23 mouse cellular contexts compared by ENCODE assay signal in genomic region chr1:149959069-149959468, GRCm38 (mm10). TPM values are rescaled to one million over a fixed set of nuclear protein-coding genes. Genes with fewer than 3 reads are reported as not detected.
A peak's percentile ranks its signal among the peaks of the same experiment; 100 is the strongest.
DNase-seq lines count a peak whose midpoint lies in the region; ATAC-seq and TF ChIP-seq lines count a peak whose summit lies in the region.
"Had no signal": no experiment of that assay in that cellular context is flagged by ENCODE, and none has a peak within 500 bp of the region (broad histone marks: within the 10 kb centered on the region; RNA-seq: fewer than 3 reads in every experiment).

No protein-coding gene starts in this region.

- no peak for TF ChIP-seq EP300 in liver, postnatal 0 days (IDR thresholded peaks at IDR 0.05; ENCODE audit: low read depth)

- H3K4me3 ChIP-seq in intestine, embryonic 14.5 days (ENCODE audit: low read depth, low read length): no peak overlapping the region
- no peak overlapping the region for H3K4me3 ChIP-seq in intestine, embryonic 15.5 days (replicated peaks)
- H3K4me3 ChIP-seq in liver, postnatal 0 days (ENCODE audit: low read depth, low read length): no peak overlapping the region
- H3K4me3 ChIP-seq in hindbrain, embryonic 14.5 days (replicated peaks; ENCODE audit: low read length): no peak overlapping the region
- H3K4me3 ChIP-seq: embryonic facial prominence, embryonic 15.5 days; forebrain, embryonic 10.5 days; forebrain, embryonic 15.5 days; heart, adult 2 months; heart, embryonic 15.5 days; hindbrain, embryonic 13.5 days had no signal

- H3K36me3 ChIP-seq in intestine, embryonic 14.5 days (ENCODE audit: control insufficient read depth, insufficient read depth, low read length): no peaks in the 10 kb centered on the region
- H3K36me3 ChIP-seq in intestine, embryonic 15.5 days: no peaks in the 10 kb centered on the region
- H3K36me3 ChIP-seq in liver, postnatal 0 days (replicated peaks; ENCODE audit: insufficient read depth, low read length): no peaks in the 10 kb centered on the region
- H3K36me3 ChIP-seq in hindbrain, embryonic 14.5 days (replicated peaks; ENCODE audit: control insufficient read depth, insufficient read depth): no peaks in the 10 kb centered on the region
- H3K36me3 ChIP-seq: embryonic facial prominence, embryonic 15.5 days; forebrain, embryonic 10.5 days; forebrain, embryonic 15.5 days; heart, embryonic 15.5 days; hindbrain, embryonic 13.5 days had no signal

- H3K9me3 ChIP-seq in intestine, embryonic 14.5 days (ENCODE audit: control insufficient read depth, low read length): no peaks in the 10 kb centered on the region
- H3K9me3 ChIP-seq in intestine, embryonic 15.5 days: no peaks in the 10 kb centered on the region
- H3K9me3 ChIP-seq in liver, postnatal 0 days (ENCODE audit: low read length): no peaks in the 10 kb centered on the region
- H3K9me3 ChIP-seq in hindbrain, embryonic 14.5 days (ENCODE audit: control insufficient read depth, low read length): no peaks in the 10 kb centered on the region
- H3K9me3 ChIP-seq: embryonic facial prominence, embryonic 15.5 days; forebrain, embryonic 10.5 days; forebrain, embryonic 15.5 days; heart, embryonic 15.5 days; hindbrain, embryonic 13.5 days had no signal

- no peak overlapping the region for H3K27ac ChIP-seq in intestine, embryonic 14.5 days (ENCODE audit: low read depth)
- no peak overlapping the region for H3K27ac ChIP-seq in intestine, embryonic 15.5 days
- H3K27ac ChIP-seq in liver, postnatal 0 days (ENCODE audit: low read depth): no peak overlapping the region
- H3K27ac ChIP-seq in hindbrain, embryonic 14.5 days: no peak overlapping the region
- H3K27ac ChIP-seq: embryonic facial prominence, embryonic 15.5 days; forebrain, embryonic 10.5 days; forebrain, embryonic 15.5 days; heart, adult 2 months; heart, embryonic 15.5 days; hindbrain, embryonic 13.5 days had no signal

- H3K4me2 ChIP-seq in intestine, embryonic 14.5 days (ENCODE audit: low read length): peak overlapping the region; percentile 56
- H3K4me2 ChIP-seq in intestine, embryonic 15.5 days (replicated peaks): no peak overlapping the region
- peak overlapping the region; percentile 1; the same call in 1 of the 2 replicates for H3K4me2 ChIP-seq in liver, postnatal 0 days (ENCODE audit: low read depth, low read length)
- no peak overlapping the region for H3K4me2 ChIP-seq in hindbrain, embryonic 14.5 days (replicated peaks)
- H3K4me2 ChIP-seq: embryonic facial prominence, embryonic 15.5 days; forebrain, embryonic 15.5 days; heart, embryonic 11.5 days; heart, embryonic 15.5 days; hindbrain, embryonic 13.5 days had no signal

- no peak for TF ChIP-seq CTCF in liver, postnatal 0 days (IDR thresholded peaks at IDR 0.05; ENCODE audit: low read depth)

- no peaks in the 10 kb centered on the region for H3K27me3 ChIP-seq in intestine, embryonic 14.5 days (replicated peaks; ENCODE audit: control insufficient read depth, insufficient read depth, low read length)
- H3K27me3 ChIP-seq in intestine, embryonic 15.5 days (replicated peaks): no peaks in the 10 kb centered on the region
- H3K27me3 ChIP-seq in liver, postnatal 0 days (ENCODE audit: insufficient read depth, low read length): no peaks in the 10 kb centered on the region
- H3K27me3 ChIP-seq in hindbrain, embryonic 14.5 days (ENCODE audit: control insufficient read depth, insufficient read depth, low read length): no peaks in the 10 kb centered on the region
- H3K27me3 ChIP-seq: embryonic facial prominence, embryonic 15.5 days; forebrain, embryonic 15.5 days; heart, embryonic 15.5 days; hindbrain, embryonic 13.5 days had no signal

- ATAC-seq in intestine, embryonic 14.5 days (replicated peaks; ENCODE audit: low FRiP score, low TSS enrichment, low read depth): no peak
- ATAC-seq in intestine, embryonic 15.5 days: no peak
- ATAC-seq in liver, postnatal 0 days: no peak
- ATAC-seq in hindbrain, embryonic 14.5 days (ENCODE audit: low FRiP score): no peak
- ATAC-seq: forebrain, embryonic 15.5 days had no signal

- no peaks in the 10 kb centered on the region; the same call in 1 of the 2 replicates for H3K4me1 ChIP-seq in intestine, embryonic 14.5 days (replicated peaks; ENCODE audit: control insufficient read depth, insufficient read depth, low read length)
- no peaks in the 10 kb centered on the region for H3K4me1 ChIP-seq in intestine, embryonic 15.5 days (replicated peaks)
- no peaks in the 10 kb centered on the region for H3K4me1 ChIP-seq in liver, postnatal 0 days (ENCODE audit: insufficient read depth)
- H3K4me1 ChIP-seq in hindbrain, embryonic 14.5 days (replicated peaks; ENCODE audit: control insufficient read depth, insufficient read depth, low read length): no peaks in the 10 kb centered on the region
- H3K4me1 ChIP-seq: embryonic facial prominence, embryonic 15.5 days; forebrain, embryonic 15.5 days; hindbrain, embryonic 13.5 days had no signal

- 55% methylated on average over 1 of the region's 1 CpGs for WGBS in intestine, embryonic 14.5 days
- WGBS in intestine, embryonic 15.5 days: 58% methylated on average over 1 of the region's 1 CpGs
- 31% methylated on average over 1 of the region's 1 CpGs for WGBS in liver, postnatal 0 days (ENCODE audit: insufficient replicate concordance)
- WGBS in hindbrain, embryonic 14.5 days: 88% methylated on average over 1 of the region's 1 CpGs

- H3K9ac ChIP-seq in intestine, embryonic 14.5 days (ENCODE audit: low read length): no peak overlapping the region
- no peak overlapping the region for H3K9ac ChIP-seq in intestine, embryonic 15.5 days
- no peak overlapping the region for H3K9ac ChIP-seq in liver, postnatal 0 days (replicated peaks)
- H3K9ac ChIP-seq in hindbrain, embryonic 14.5 days: no peak overlapping the region
- H3K9ac ChIP-seq: embryonic facial prominence, embryonic 15.5 days; forebrain, embryonic 15.5 days; heart, embryonic 15.5 days; hindbrain, embryonic 13.5 days had no signal

- no peak for DNase-seq in intestine, embryonic 14.5 days (ENCODE audit: low spot score)
- peak; percentile 53 for DNase-seq in 416B (ENCODE audit: low read depth)
- DNase-seq in c-Kit-positive CD71-positive TER-119-positive erythroid progenitor cells, embryonic 14.5 days (ENCODE audit: low spot score): peak; percentile 45
- DNase-seq in liver, postnatal 0 days: no peak
- DNase-seq in frontal cortex, adult 2 months (ENCODE audit: extremely low spot score in 1 of 2, low spot score in 1 of 2): no peak
- DNase-seq in hindbrain, embryonic 14.5 days (ENCODE audit: low spot score): no peak
- DNase-seq: adrenal gland, adult 2 months; adrenal gland, postnatal 25 days; cerebellum, adult 11 months; cerebellum, adult 8-10 months; cerebellum, postnatal 14 days; embryo, embryonic 11 days; gastrocnemius, postnatal 14 days; heart, adult 2 months; heart, postnatal 14 days had no signal

RNA-seq across cellular contexts. Expression of gene Pla2g4a, which starts 2.0 kb away (rescaled TPM):
- 39.1 and 46.3 TPM in 2 replicates for polyA plus RNA-seq in intestine, embryonic 14.5 days (2014; fragmentation: Nextera tagmentation; extraction: Ambion mirVana)
- 31.3 and 39.5 TPM in 2 replicates for polyA plus RNA-seq in intestine, embryonic 15.5 days (2015; fragmentation: Nextera tagmentation; extraction: Ambion mirVana)
- 4.9 and 5.5 TPM in 2 replicates for polyA plus RNA-seq in liver, postnatal 0 days (2015; fragmentation: Nextera tagmentation; extraction: Ambion mirVana)
- 3.3 and 3.7 TPM in 2 replicates for polyA plus RNA-seq in frontal cortex, adult 2 months (2012; rRNA removed)
- polyA plus RNA-seq in hindbrain, embryonic 14.5 days (2014; fragmentation: Nextera tagmentation; extraction: Ambion mirVana): 1.9 and 2.1 TPM in 2 replicates
- polyA plus RNA-seq: erythroblast, embryonic 14.5 days had no signal

Comparison
In these comparisons a context has a peak if more than half of its experiments do, and no peak if none do; other contexts are left out.
1. H3K4me2 ChIP-seq: peak in intestine, embryonic 14.5 days (single experiment) and liver, postnatal 0 days (single experiment); none in intestine, embryonic 15.5 days (single experiment) and hindbrain, embryonic 14.5 days (single experiment).
2. DNase-seq: peak in 416B (single experiment) and c-Kit-positive CD71-positive TER-119-positive erythroid progenitor cells, embryonic 14.5 days (single experiment); none in intestine, embryonic 14.5 days (single experiment), liver, postnatal 0 days (single experiment), frontal cortex, adult 2 months (0 of 2) and hindbrain, embryonic 14.5 days (single experiment).